Mouse (Mus musculus) midbrain, embryonic 14.5 days (tissue): ENCODE results near the gene Sptbn1. TPM values are rescaled to one million over a fixed set of nuclear protein-coding genes. Genes with fewer than 3 reads are reported as not detected.

Experiments
- ATAC-seq: fragments of 200-750 bp; cut with Nextera tagmentation; 2 replicates; pipeline ENCODE4 v1.8.0; 2017; ENCODE audit warnings: moderate number of reproducible peaks, moderate library complexity; ENCODE audit not compliant: low FRiP score, low TSS enrichment
- DNase-seq: peaks from one replicate; pipeline ENCODE4 v3.0.0-alpha.2; 2015
- H3K27ac ChIP-seq: fragments of 300-500 bp; sonication (generic); replicated peaks from 2 replicates; pipeline ENCODE4 v1.5.1; 2014; ENCODE audit warnings: mild to moderate bottlenecking, low read depth, low read length, moderate library complexity
- H3K27me3 ChIP-seq: fragments of 300-500 bp; sonication (generic); 2 replicates; pipeline ENCODE4 v1.6.1; 2014; ENCODE audit warnings: low read length, control low read depth, mixed read lengths; ENCODE audit not compliant: control insufficient read depth, insufficient read depth
- H3K36me3 ChIP-seq: fragments of 300-500 bp; sonication (generic); 2 replicates; pipeline ENCODE4 v1.6.1; 2014; ENCODE audit warnings: low read length, control low read depth; ENCODE audit not compliant: control insufficient read depth, insufficient read depth
- H3K4me1 ChIP-seq: fragments of 300-500 bp; sonication (generic); 2 replicates; pipeline ENCODE4 v1.6.1; 2014; ENCODE audit warnings: mild to moderate bottlenecking, antibody characterized with exemption, low read length, control low read depth; ENCODE audit not compliant: control insufficient read depth, insufficient read depth
- H3K4me2 ChIP-seq: fragments of 300-500 bp; sonication (generic); 2 replicates; pipeline ENCODE4 v1.6.1; 2014; ENCODE audit warnings: mild to moderate bottlenecking, low read length, moderate library complexity
- H3K4me3 ChIP-seq: fragments of 300-500 bp; sonication (generic); replicated peaks from 2 replicates; pipeline ENCODE4 v1.5.1; 2014; ENCODE audit warnings: low read depth, low read length
- H3K9ac ChIP-seq: fragments of 300-500 bp; sonication (generic); replicated peaks from 2 replicates; pipeline ENCODE4 v1.6.1; 2014; ENCODE audit warnings: mild to moderate bottlenecking, low read length, moderate library complexity
- H3K9me3 ChIP-seq: fragments of 300-500 bp; sonication (generic); 2 replicates; pipeline ENCODE4 v1.6.1; 2016; ENCODE audit warnings: low read length, control low read depth, mixed read lengths; ENCODE audit not compliant: control insufficient read depth
- WGBS: fragments of 180-500 bp; shearing (Covaris S2); extraction: QIAGEN DNeasy Blood & Tissue Kit; methylation state at CpG from one replicate; pipeline ENCODE4 v1.1.7; 2014; 5-methylcytosine and 5-hydroxymethylcytosine counted together
- polyA plus RNA-seq: library from polyadenylated mRNA; unstranded; fragments of >200 nt; fragmentation: Nextera tagmentation; extraction: Ambion mirVana; gene quantifications from 2 replicates; pipeline ENCODE4 v1.2.1, GENCODE M21; 2014

Sptbn1 gene
- polyA plus RNA-seq, 1 experiment from 2014 or later: 181 TPM

DNA sequence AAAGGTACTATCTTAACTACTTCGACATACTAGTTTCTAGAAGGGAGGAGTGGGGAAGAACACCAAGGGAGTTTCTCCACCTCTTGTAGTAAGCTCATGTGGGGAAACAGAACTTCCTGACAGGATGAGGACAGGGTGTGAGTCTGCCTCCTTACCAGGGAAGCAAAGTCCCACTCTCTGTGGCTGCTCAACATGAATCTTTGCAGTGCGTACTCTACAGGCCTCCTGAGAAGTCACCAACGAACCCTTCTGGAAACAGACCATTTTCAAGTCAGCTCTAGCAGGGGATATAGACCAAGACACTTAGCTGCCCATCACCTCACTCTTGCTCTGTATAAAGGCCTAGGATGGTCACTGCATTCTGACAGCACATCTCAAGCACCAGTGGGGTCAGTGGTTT is 36.6 kb downstream of the Sptbn1 start:
- DNase-seq (no peak), ATAC-seq (no peak)
- H3K9ac ChIP-seq: no peak overlapping the region
- H3K36me3 ChIP-seq: 0 out of 2 replicates have a peak, but pooled peaks cover 3% of the 10 kb centered on the region
- H3K9me3 ChIP-seq: no peaks in the 10 kb centered on the region
- 93% methylated on average over 3 of the region's 3 CpGs for WGBS
- H3K27me3 ChIP-seq: no peaks in the 10 kb centered on the region
- no peak overlapping the region for H3K4me3 ChIP-seq
- 0 out of 2 replicates have a peak, but pooled peaks cover 3% of the 10 kb centered on the region for H3K4me1 ChIP-seq
- H3K4me2 ChIP-seq: no peak overlapping the region
- no peak overlapping the region for H3K27ac ChIP-seq

DNA sequence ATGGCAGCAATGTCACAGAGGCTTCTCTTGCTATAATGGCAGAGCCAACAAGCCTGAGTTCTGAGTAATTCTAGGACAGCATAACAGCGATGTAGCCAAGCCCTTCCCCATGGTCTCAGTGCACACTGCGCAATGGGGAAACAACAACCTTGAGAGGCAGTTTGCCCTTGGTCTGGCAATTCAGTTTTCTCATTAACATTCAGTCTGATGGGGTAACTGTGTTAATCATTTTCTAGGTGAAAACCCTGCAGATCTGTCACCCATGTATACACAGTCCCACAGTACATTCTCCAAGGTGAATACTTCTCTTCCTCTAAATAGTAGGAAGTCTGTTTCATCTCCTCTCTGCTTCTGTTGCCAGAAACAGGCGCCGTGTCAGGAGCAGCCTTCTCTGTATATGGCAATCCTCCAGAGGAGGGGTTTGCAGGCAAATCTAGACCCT is 37.6 kb downstream of the Sptbn1 start:
- no peaks in the 10 kb centered on the region for H3K36me3 ChIP-seq
- DNase-seq (no peak), ATAC-seq (no peak)
- 91% methylated on average over 4 of the region's 4 CpGs for WGBS
- H3K4me3 ChIP-seq: no peak overlapping the region
- H3K27ac ChIP-seq: 0 out of 2 replicates have a peak overlapping the region, but pooled peaks have one; percentile 32
- no peak overlapping the region for H3K4me2 ChIP-seq
- H3K9ac ChIP-seq: no peak overlapping the region
- H3K4me1 ChIP-seq: 0 out of 2 replicates have a peak, but pooled peaks cover 3% of the 10 kb centered on the region
- no peaks in the 10 kb centered on the region for H3K27me3 ChIP-seq
- no peaks in the 10 kb centered on the region for H3K9me3 ChIP-seq

DNA sequence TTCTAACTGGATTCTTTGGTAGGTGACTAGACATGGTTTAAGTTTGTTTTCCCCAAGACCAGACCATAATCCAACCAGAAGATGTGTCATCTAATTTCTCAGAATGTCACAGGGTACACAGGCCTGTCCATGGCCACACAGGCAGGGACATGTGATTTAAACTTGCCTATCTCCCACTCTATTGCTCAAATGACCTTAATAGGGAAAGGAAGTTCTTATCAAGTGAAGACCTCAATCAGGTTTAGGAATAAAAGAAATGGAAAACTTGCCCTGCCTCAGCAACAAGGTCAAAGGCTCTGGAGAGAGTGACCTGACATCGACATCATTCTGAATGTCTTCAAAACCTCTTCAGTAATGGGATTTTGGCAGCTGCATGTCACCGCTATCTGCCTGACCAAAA is 41.2 kb downstream of the Sptbn1 start:
- ATAC-seq: no peak
- Histone ChIP-seq H3K9ac (no peak overlapping the region), H3K9me3 (no peaks in the 10 kb centered on the region), H3K36me3 (no peaks in the 10 kb centered on the region), H3K4me2 (no peak overlapping the region), H3K27ac (no peak overlapping the region), H3K27me3 (no peaks in the 10 kb centered on the region), H3K4me3 (no peak overlapping the region), H3K4me1 (0 out of 2 replicates have a peak, but pooled peaks cover 3% of the 10 kb centered on the region)
- DNase-seq: no peak
- WGBS: 84% methylated on average over 2 of the region's 2 CpGs

DNA sequence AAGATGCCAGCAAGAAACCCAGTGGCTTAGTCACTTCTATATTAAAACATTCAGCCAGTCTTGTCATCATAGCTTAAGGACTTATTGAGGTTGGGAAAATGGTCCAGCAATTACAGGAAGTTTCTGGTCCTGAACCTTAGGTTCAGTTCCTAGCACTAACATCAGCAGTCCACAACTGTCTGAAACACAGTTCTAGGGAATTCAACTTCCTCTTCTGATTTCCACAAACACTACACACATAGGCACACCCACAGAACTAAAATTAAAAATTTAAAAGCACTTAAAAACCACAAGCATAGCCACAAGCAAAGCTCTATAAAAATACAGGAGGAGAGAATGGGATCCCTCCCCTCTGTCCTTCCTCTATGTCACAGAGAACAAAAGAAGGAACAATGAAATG is 43.4 kb downstream of the Sptbn1 start:
- Histone ChIP-seq H3K9me3 (no peaks in the 10 kb centered on the region), H3K36me3 (peaks cover 2% of the 10 kb centered on the region; the same call in 1 of the 2 replicates), H3K27ac (no peak overlapping the region), H3K4me2 (no peak overlapping the region), H3K9ac (no peak overlapping the region), H3K4me1 (no peaks in the 10 kb centered on the region), H3K27me3 (no peaks in the 10 kb centered on the region), H3K4me3 (no peak overlapping the region)
- DNase-seq (no peak), ATAC-seq (no peak)

DNA sequence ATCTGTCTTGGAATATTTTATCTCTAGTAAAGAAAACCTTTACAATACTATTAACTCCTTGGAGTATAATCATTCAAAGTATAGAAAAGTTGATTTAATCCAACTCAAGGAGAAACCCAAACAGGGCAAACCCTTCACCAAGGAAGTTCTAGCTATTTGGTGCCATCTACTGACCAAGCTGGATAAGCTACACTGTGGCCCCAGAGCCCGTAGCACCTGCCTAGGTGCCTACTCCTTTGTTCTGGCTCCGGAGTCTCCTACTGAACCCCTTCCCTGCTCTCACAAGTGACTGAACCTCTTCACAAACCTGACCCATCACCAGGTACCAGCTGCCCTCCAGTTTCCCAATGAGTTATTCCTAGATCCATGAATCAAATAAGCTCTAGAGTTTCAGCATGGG is 45.3 kb downstream of the Sptbn1 start:
- H3K27me3 ChIP-seq: no peaks in the 10 kb centered on the region
- DNase-seq (no peak), ATAC-seq (no peak; the same call in 1 of the 2 replicates)
- H3K9me3 ChIP-seq: no peaks in the 10 kb centered on the region
- H3K4me2 ChIP-seq: no peak overlapping the region
- peaks cover 9% of the 10 kb centered on the region; the same call in 1 of the 2 replicates for H3K36me3 ChIP-seq
- H3K4me3 ChIP-seq: no peak overlapping the region
- no peak overlapping the region for H3K9ac ChIP-seq
- no peak overlapping the region for H3K27ac ChIP-seq
- 28% methylated on average over 2 of the region's 2 CpGs for WGBS
- H3K4me1 ChIP-seq: no peaks in the 10 kb centered on the region

DNA sequence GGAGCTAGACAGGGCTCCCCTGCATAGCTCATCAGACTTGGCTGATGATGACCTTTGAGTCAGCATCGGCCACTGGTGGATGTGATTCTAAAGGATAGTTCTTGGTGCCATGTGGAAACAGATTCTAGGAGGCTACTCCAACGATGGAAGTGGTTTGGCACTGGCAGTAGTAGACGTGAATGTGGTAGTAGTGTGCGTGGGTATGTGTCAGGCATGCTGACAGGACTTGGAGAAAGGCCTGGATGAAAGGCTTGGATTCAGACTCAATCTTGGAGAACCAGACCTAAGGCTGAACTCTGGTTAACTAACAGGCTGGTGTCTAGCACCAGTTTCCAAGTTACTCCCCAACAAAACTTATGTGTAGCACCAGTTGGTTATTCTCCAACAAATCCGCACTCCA is 46.9 kb downstream of the Sptbn1 start:
- DNase-seq: no peak
- WGBS: 95% methylated on average over 5 of the region's 5 CpGs

DNA sequence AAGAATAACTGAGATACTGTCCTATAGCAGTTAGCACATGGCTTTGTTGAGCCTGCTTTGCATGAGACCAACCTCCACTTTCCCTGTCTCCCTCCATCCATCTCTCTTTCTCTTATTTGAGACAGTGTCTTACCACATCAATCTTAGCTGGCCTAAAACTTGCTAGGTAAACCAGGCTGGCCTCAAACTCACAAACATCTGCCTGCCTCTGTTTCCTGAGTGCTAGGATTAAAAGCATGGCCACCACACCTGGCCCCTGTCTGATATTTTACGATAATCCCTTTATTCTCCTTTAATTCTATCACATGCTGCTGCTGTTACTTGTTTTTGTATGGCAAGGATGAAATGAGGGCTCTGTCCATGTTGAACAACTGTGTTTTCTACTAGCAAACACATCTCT is 49.6 kb downstream of the Sptbn1 start:
- Histone ChIP-seq H3K4me2 (no peak overlapping the region), H3K9ac (no peak overlapping the region), H3K36me3 (peaks cover 16% of the 10 kb centered on the region), H3K9me3 (no peaks in the 10 kb centered on the region), H3K27ac (no peak overlapping the region), H3K4me1 (no peaks in the 10 kb centered on the region), H3K4me3 (no peak overlapping the region), H3K27me3 (no peaks in the 10 kb centered on the region)
- DNase-seq: no peak
- no peak for ATAC-seq
- 96% methylated on average over 1 of the region's 1 CpGs for whole genome bisulfite sequencing

More for the DNA sequence above, 46.9 kb downstream of the Sptbn1 start:
- H3K27me3 ChIP-seq: no peaks in the 10 kb centered on the region
- no peak overlapping the region for H3K4me3 ChIP-seq
- peaks cover 12% of the 10 kb centered on the region for H3K36me3 ChIP-seq
- H3K4me2 ChIP-seq: no peak overlapping the region
- H3K4me1 ChIP-seq: no peaks in the 10 kb centered on the region
- H3K9ac ChIP-seq: no peak overlapping the region
- H3K9me3 ChIP-seq: no peaks in the 10 kb centered on the region
- H3K27ac ChIP-seq: no peak overlapping the region
- no peak for ATAC-seq

DNA sequence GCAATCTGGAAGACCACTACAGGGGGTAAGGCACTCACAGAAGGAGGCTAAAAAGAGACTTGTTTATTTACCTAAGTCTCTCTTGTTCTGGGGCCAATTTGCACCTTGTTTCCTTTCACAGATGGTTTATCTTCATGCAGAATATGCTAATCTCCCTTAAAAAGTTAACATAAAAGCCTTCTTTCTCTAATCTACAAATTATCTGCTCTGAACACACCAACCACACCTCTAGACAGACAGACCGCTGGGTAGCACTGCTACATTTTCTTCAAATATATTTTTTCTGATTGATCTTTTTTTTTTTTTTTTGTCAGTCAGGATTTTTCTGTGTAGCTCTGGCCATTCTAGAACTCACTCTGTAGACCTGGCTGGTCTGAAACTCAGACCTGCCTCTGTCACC is 50.5 kb downstream of the Sptbn1 start:
- Histone ChIP-seq H3K4me1 (no peaks in the 10 kb centered on the region), H3K27me3 (no peaks in the 10 kb centered on the region), H3K4me2 (no peak overlapping the region), H3K27ac (no peak overlapping the region), H3K36me3 (peaks cover 16% of the 10 kb centered on the region), H3K9ac (no peak overlapping the region), H3K9me3 (no peaks in the 10 kb centered on the region), H3K4me3 (no peak overlapping the region)
- DNase-seq: no peak
- no peak for ATAC-seq
- 49% methylated on average over 1 of the region's 1 CpGs for WGBS

DNA sequence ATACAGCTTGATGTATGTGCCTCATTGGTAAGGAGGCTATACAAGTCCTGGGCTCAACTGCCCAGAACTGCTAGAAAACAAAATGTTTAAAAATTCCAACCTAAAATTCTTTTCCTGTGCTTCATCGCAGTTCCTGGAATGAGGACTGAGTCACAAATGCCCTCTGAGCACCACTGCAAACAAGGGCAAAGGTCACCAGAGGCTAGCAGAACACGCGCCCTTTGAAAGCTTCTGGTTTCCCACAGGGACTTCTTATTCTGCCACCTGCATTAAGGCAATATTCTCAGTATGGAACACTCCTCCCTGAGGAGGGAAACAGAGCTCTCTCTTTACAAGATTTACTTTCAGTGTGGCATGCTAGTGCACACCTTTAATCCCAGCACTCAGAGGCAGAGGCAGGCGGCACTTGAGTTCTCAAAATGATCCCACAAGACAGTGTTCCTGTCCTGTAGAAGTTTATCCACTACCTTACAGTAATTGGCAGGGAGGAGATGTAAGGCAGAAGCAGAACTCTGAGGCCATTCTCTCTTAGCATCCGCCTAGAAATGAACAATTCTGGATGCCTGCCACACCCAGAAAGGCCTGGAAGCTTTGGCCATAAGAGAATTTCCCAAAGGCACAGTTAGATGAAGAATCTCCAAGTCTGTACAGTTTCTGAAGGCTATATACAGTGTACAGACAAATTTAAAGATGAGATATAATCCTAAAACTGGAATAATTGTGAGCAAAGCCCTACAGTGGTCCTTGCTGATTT is 56.1 kb downstream of the Sptbn1 start:
- Histone ChIP-seq H3K4me1 (no peaks in the 10 kb centered on the region), H3K36me3 (peaks cover 7% of the 10 kb centered on the region), H3K27ac (no peak overlapping the region), H3K4me2 (no peak overlapping the region), H3K27me3 (no peaks in the 10 kb centered on the region), H3K4me3 (no peak overlapping the region), H3K9ac (no peak overlapping the region), H3K9me3 (no peaks in the 10 kb centered on the region)
- ATAC-seq (no peak), DNase-seq (no peak)
- 61% methylated on average over 5 of the region's 5 CpGs for WGBS
